Mouse (Mus musculus) MEL (cell line): ENCODE data around the gene Gm20388. TPM values are rescaled to one million over a fixed set of nuclear protein-coding genes. Genes with fewer than 3 reads are reported as not detected.

ENCODE experiments used
- DNase-seq: peaks from one replicate; pipeline ENCODE4 v3.0.0; 2011; ENCODE audit warnings: low read depth, low spot score
- H3K27ac ChIP-seq: 2 replicates; pipeline ENCODE4 v1.5.1; 2012; ENCODE audit warnings: low read depth, mild to moderate bottlenecking, control low read depth, low read length, moderate library complexity; ENCODE audit not compliant: control insufficient read depth
- H3K27me3 ChIP-seq, 2 experiments: fragments of 150-350 bp in 1 of 2; sonication (generic) in 1 of 2; 2 replicates each; pipeline ENCODE4 v1.6.1; 2012; ENCODE audit warnings: low read length in 2 of 2, mild to moderate bottlenecking in 2 of 2, improper control_type of control experiment in 1 of 2, moderate library complexity in 1 of 2; ENCODE audit not compliant: insufficient read depth in 2 of 2, control insufficient read depth in 1 of 2
- H3K36me3 ChIP-seq, 2 experiments: 2 replicates each; pipeline ENCODE4 v1.6.1; 2012 to 2014; ENCODE audit warnings: low read length in 2 of 2, improper control_type of control experiment in 1 of 2, inconsistent platforms in 1 of 2, mild to moderate bottlenecking in 1 of 2; ENCODE audit not compliant: insufficient read depth in 2 of 2, control insufficient read depth in 1 of 2
- H3K4me1 ChIP-seq, 2 experiments: fragments of 150-350 bp in 1 of 2; sonication (generic) in 1 of 2; 2 replicates each; pipeline ENCODE4 v1.6.1; 2012; ENCODE audit warnings: low read length in 2 of 2, improper control_type of control experiment in 1 of 2, mild to moderate bottlenecking in 1 of 2; ENCODE audit not compliant: insufficient read depth in 2 of 2, control insufficient read depth in 1 of 2
- H3K4me3 ChIP-seq, 2 experiments: fragments of 150-350 bp in 1 of 2; sonication (generic) in 1 of 2; 2 replicates each; pipeline ENCODE4 v1.5.1; 2012; ENCODE audit warnings: low read depth in 2 of 2, low read length in 2 of 2, mild to moderate bottlenecking in 2 of 2, moderate library complexity in 2 of 2, control low read depth in 1 of 2, improper control_type of control experiment in 1 of 2; ENCODE audit not compliant: control insufficient read depth in 1 of 2, insufficient read depth in 1 of 2
- H3K79me2 ChIP-seq: 2 replicates; pipeline ENCODE4 v1.6.1; 2012; ENCODE audit warnings: mild to moderate bottlenecking, low read length, moderate library complexity; ENCODE audit not compliant: control insufficient read depth, poor library complexity, insufficient read depth
- H3K9ac ChIP-seq: 2 replicates; pipeline ENCODE4 v1.6.1; 2012; ENCODE audit warnings: low read depth, mild to moderate bottlenecking, control low read depth, low read length, moderate library complexity; ENCODE audit not compliant: control insufficient read depth, poor library complexity, severe bottlenecking
- H3K9me3 ChIP-seq: fragments of 150-350 bp; sonication (generic); replicated peaks from 2 replicates; pipeline ENCODE4 v1.6.1; 2012; ENCODE audit warnings: mild to moderate bottlenecking, low read length, improper control_type of control experiment, moderate library complexity; ENCODE audit not compliant: insufficient read depth
- BHLHE40 ChIP-seq: IDR thresholded peaks from 2 replicates; pipeline ENCODE4 v1.6.1; 2012; ENCODE audit warnings: low read depth, mild to moderate bottlenecking, inconsistent platforms, low read length, improper control_type of control experiment, borderline replicate concordance
- CHD2 ChIP-seq: IDR thresholded peaks from 2 replicates; pipeline ENCODE4 v1.6.1; 2011; ENCODE audit warnings: low read length, improper control_type of control experiment
- MAX ChIP-seq: IDR thresholded peaks from 2 replicates; pipeline ENCODE4 v1.6.1; 2011; ENCODE audit warnings: low read length, improper control_type of control experiment
- MAZ ChIP-seq: IDR thresholded peaks from 2 replicates; pipeline ENCODE4 v1.6.1; 2012; ENCODE audit warnings: low read depth, mild to moderate bottlenecking, inconsistent platforms, low read length, improper control_type of control experiment
- MYB ChIP-seq: IDR thresholded peaks from 2 replicates; pipeline ENCODE4 v1.6.1; 2011; ENCODE audit warnings: mild to moderate bottlenecking, low read depth, low read length, improper control_type of control experiment
- NRF1 ChIP-seq: IDR thresholded peaks from 2 replicates; pipeline ENCODE4 v1.6.1; 2014; ENCODE audit warnings: low read depth, mild to moderate bottlenecking, inconsistent platforms, low read length, improper control_type of control experiment, moderate library complexity; ENCODE audit not compliant: poor library complexity, insufficient read depth, severe bottlenecking
- POLR2A ChIP-seq, 2 experiments: IDR thresholded peaks; 2 replicates each; pipeline ENCODE4 v1.6.1; 2011 to 2012; ENCODE audit warnings: low read length in 2 of 2, mild to moderate bottlenecking in 2 of 2, control low read depth in 1 of 2, improper control_type of control experiment in 1 of 2, low read depth in 1 of 2, moderate library complexity in 1 of 2; ENCODE audit not compliant: control insufficient read depth in 1 of 2, insufficient read depth in 1 of 2, poor library complexity in 1 of 2
- POLR2AphosphoS5 ChIP-seq: IDR thresholded peaks from 2 replicates; pipeline ENCODE4 v1.6.1; 2012; ENCODE audit warnings: low read depth, borderline replicate concordance, mild to moderate bottlenecking, inconsistent platforms, low read length, moderate library complexity, mixed read lengths
- RAD21 ChIP-seq: IDR thresholded peaks from 2 replicates; pipeline ENCODE4 v1.6.1; 2011; ENCODE audit warnings: mild to moderate bottlenecking, low read depth, low read length, improper control_type of control experiment
- RCOR1 ChIP-seq: IDR thresholded peaks from 2 replicates; pipeline ENCODE4 v1.6.1; 2012; ENCODE audit warnings: low read depth, mild to moderate bottlenecking, inconsistent platforms, low read length, improper control_type of control experiment
- SMC3 ChIP-seq: IDR thresholded peaks from 2 replicates; pipeline ENCODE4 v1.6.1; 2011; ENCODE audit warnings: low read depth, low read length, improper control_type of control experiment
- TAL1 ChIP-seq: IDR thresholded peaks from 2 replicates; pipeline ENCODE4 v1.6.1; 2012; ENCODE audit warnings: mild to moderate bottlenecking, inconsistent platforms, low read length, moderate library complexity, mixed read lengths
- TBP ChIP-seq: IDR thresholded peaks from 2 replicates; pipeline ENCODE4 v1.8.0; 2011; ENCODE audit warnings: low read depth, low read length, improper control_type of control experiment
- TCF12 ChIP-seq: IDR thresholded peaks from 2 replicates; pipeline ENCODE4 v1.6.1; 2014; ENCODE audit warnings: low read depth, mild to moderate bottlenecking, inconsistent platforms, low read length, improper control_type of control experiment, moderate library complexity
- UBTF ChIP-seq: IDR thresholded peaks from 2 replicates; pipeline ENCODE4 v1.6.1; 2012; ENCODE audit warnings: low read depth, mild to moderate bottlenecking, inconsistent platforms, low read length, improper control_type of control experiment, moderate library complexity, borderline replicate concordance; ENCODE audit not compliant: insufficient read depth
- USF1 ChIP-seq: IDR thresholded peaks from 2 replicates; pipeline ENCODE4 v1.6.1; 2014; ENCODE audit warnings: low read depth, mild to moderate bottlenecking, inconsistent platforms, low read length, improper control_type of control experiment, moderate library complexity
- ZC3H11A ChIP-seq: IDR thresholded peaks from 2 replicates; pipeline ENCODE4 v1.6.1; 2012; ENCODE audit warnings: low read depth, mild to moderate bottlenecking, inconsistent platforms, low read length, improper control_type of control experiment
- ZKSCAN1 ChIP-seq: IDR thresholded peaks from 2 replicates; pipeline ENCODE4 v1.6.1; 2012; ENCODE audit warnings: low read depth, mild to moderate bottlenecking, inconsistent platforms, low read length, improper control_type of control experiment, moderate library complexity
- polyA plus RNA-seq, 2 experiments: library from polyadenylated mRNA; stranded (reverse) in 1 of 2; unstranded in 1 of 2; fragments of >175 nt in 1 of 2; fragments of >200 nt in 1 of 2; gene quantifications; 2 replicates each; pipeline versions ENCODE4 v1.2.1 to v1.2.4; 2012; ENCODE audit warnings: low replicate concordance in 2 of 2, low read depth in 1 of 2; ENCODE audit not compliant: insufficient read length in 2 of 2, insufficient read depth in 1 of 2, missing spikeins in 1 of 2
- total RNA-seq: library from RNA; depleted of rRNA; stranded (reverse); fragments of 300-350 nt; gene quantifications from 2 replicates; pipeline ENCODE4 v1.2.3, GENCODE M21; 2012

Gene Gm20388
- total and polyA plus RNA-seq, 3 experiments: 11.1 to 17.8 TPM; not detected in 1

GRCm38 (mm10) chr8:123014429-123014828, 3103.8 kb downstream of the Gm20388 start:
- H3K4me3 ChIP-seq: no peak overlapping the region
- H3K9me3 ChIP-seq: no peaks in the 10 kb centered on the region
- no peak overlapping the region for H3K9ac ChIP-seq
- peaks cover 85% of the 10 kb centered on the region for H3K79me2 ChIP-seq
- TF ChIP-seq SMC3: no peak
- no peak for TF ChIP-seq POLR2A (IDR thresholded peaks at IDR 0.05; ENCODE audit: control insufficient read depth in 1 of 2, insufficient read depth in 1 of 2, low read depth in 1 of 2, low read length in 2 of 2, poor library complexity in 1 of 2)
- TF ChIP-seq ZKSCAN1: no peak
- TF ChIP-seq TAL1: no peak
- TF ChIP-seq MAX: no peak
- TF ChIP-seq POLR2AphosphoS5: no peak
- no peak for TF ChIP-seq RAD21
- TF ChIP-seq CHD2: no peak
- TF ChIP-seq UBTF: no peak
- TF ChIP-seq NRF1: no peak
- peaks cover 9 to 15% of the 10 kb centered on the region in 2 experiments; a peak in 3 of 4 replicates for H3K36me3 ChIP-seq
- H3K4me1 ChIP-seq: peaks cover 0 to 5% of the 10 kb centered on the region in 2 experiments; a peak in 1 of 4 replicates
- DNase-seq: no peak
- H3K27me3 ChIP-seq: no peaks in the 10 kb centered on the region
- no peak overlapping the region for H3K27ac ChIP-seq

DNA sequence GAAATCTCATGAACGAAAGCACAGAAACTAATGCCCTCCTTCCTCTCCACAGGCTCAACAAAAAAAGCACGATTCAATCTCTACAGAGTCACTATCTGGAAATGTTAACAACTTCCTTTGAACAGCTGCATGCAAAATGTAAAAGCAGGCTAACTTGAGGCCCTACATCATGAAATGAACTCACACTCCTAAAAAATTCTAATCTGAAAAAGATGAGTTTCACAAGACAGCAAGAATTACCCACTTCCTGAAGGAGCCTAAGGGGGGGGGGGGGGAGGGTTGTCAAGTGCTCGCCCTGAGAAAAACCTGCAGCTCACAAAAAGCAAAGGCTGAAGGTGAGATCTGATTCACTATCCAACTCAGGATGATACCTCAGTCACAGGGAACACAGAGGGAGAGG, 3104.4 kb downstream of the Gm20388 start:
- peaks cover 9 to 15% of the 10 kb centered on the region in 2 experiments; a peak in 3 of 4 replicates for H3K36me3 ChIP-seq
- H3K9me3 ChIP-seq: no peaks in the 10 kb centered on the region
- H3K4me3 ChIP-seq: no peak overlapping the region
- peaks cover 84% of the 10 kb centered on the region for H3K79me2 ChIP-seq
- H3K4me1 ChIP-seq: peaks cover 0 to 5% of the 10 kb centered on the region in 2 experiments; a peak in 1 of 4 replicates
- H3K9ac ChIP-seq: no peak overlapping the region
- no peaks in the 10 kb centered on the region for H3K27me3 ChIP-seq
- TF ChIP-seq ZC3H11A (no peak), MYB (no peak), TBP (no peak), RCOR1 (no peak), CHD2 (no peak), BHLHE40 (no peak), USF1 (no peak), TCF12 (no peak), MAZ (no peak)
- DNase-seq: no peak
- no peak overlapping the region for H3K27ac ChIP-seq
